Mouse (Mus musculus) heart, adult 2 months (tissue): ENCODE measurements around the gene Six2. TPM values are rescaled to one million over a fixed set of nuclear protein-coding genes. Genes with fewer than 3 reads are reported as not detected.

Experiments
- DNase-seq, 2 experiments: peaks; one replicate each; pipeline ENCODE4 v3.0.0; 2021
- H3K27ac ChIP-seq: fragments of 200-600 bp; 2 replicates; pipeline ENCODE4 v1.8.1; 2022
- H3K27me3 ChIP-seq: fragments of 200-500 bp; 2 replicates; pipeline ENCODE4 v1.6.1; 2012; ENCODE audit warnings: mild to moderate bottlenecking, low read length, inconsistent platforms, mixed read lengths; ENCODE audit not compliant: control insufficient read depth, insufficient read depth
- H3K36me3 ChIP-seq: fragments of 200-500 bp; 2 replicates; pipeline ENCODE4 v1.6.1; 2012; ENCODE audit warnings: low read length, inconsistent platforms; ENCODE audit not compliant: control insufficient read depth, insufficient read depth
- H3K4me1 ChIP-seq: fragments of 200-500 bp; 2 replicates; pipeline ENCODE4 v1.6.1; 2011; ENCODE audit warnings: low read length; ENCODE audit not compliant: control insufficient read depth, insufficient read depth
- H3K4me3 ChIP-seq: fragments of 200-600 bp; 2 replicates; pipeline ENCODE4 v1.8.1; 2022
- H3K79me2 ChIP-seq: fragments of 200-500 bp; replicated peaks from 2 replicates; pipeline ENCODE4 v1.6.1; 2012; ENCODE audit warnings: mild to moderate bottlenecking, inconsistent platforms, low read length, moderate library complexity, mixed read lengths; ENCODE audit not compliant: control insufficient read depth, insufficient read depth
- H3K9ac ChIP-seq: fragments of 200-500 bp; 2 replicates; pipeline ENCODE4 v1.6.1; 2012; ENCODE audit warnings: low read depth, mild to moderate bottlenecking, control low read depth, inconsistent platforms, low read length, mixed read lengths
- CTCF ChIP-seq: fragments of 200-600 bp; IDR thresholded peaks from 2 replicates; pipeline ENCODE4 v1.8.1; 2022; ENCODE audit warnings: antibody characterized with exemption, mild to moderate bottlenecking, moderate library complexity
- EP300 ChIP-seq: fragments of 200-500 bp; IDR thresholded peaks from 2 replicates; pipeline ENCODE4 v1.6.1; 2011; ENCODE audit warnings: low read depth, low read length, control low read depth; ENCODE audit not compliant: insufficient read depth
- POLR2A ChIP-seq: fragments of 200-500 bp; IDR thresholded peaks from 2 replicates; pipeline ENCODE4 v1.6.1; 2011; ENCODE audit warnings: mild to moderate bottlenecking, low read depth, low read length, control low read depth; ENCODE audit not compliant: insufficient read depth
- WGBS: fragments of 180-500 bp; shearing (Covaris S2); methylation state at CpG from one replicate; pipeline ENCODE4 v1.1.7; 2018; 5-methylcytosine and 5-hydroxymethylcytosine counted together
- intact Hi-C: fragments of 180-260 bp; cut with DNase I; formaldehyde crosslinking; loops from one replicate; pipeline ENCODE4 v1.15.1; 2025
- polyA plus RNA-seq: library from polyadenylated mRNA; depleted of rRNA; stranded (reverse); fragments of >200 nt; gene quantifications from 2 replicates; pipeline ENCODE4 v1.2.3, GENCODE M21; 2012
- total RNA-seq, 2 experiments: library from RNA; stranded (reverse); gene quantifications; 2 replicates each; pipeline ENCODE4 v1.2.3; 2021

Six2 gene
- total and polyA plus RNA-seq, 3 experiments: 0.35 to 0.43 TPM; not detected in 1

GRCm38 (mm10) chr17:85680116-85680850, 7.8 kb downstream of the Six2 start:
- TF ChIP-seq CTCF (no peak), POLR2A (no peak), EP300 (no peak)
- 5% methylated on average over 21 of the region's 21 CpGs for WGBS
- no peaks in the 10 kb centered on the region for H3K79me2 ChIP-seq
- no peak overlapping the region for H3K27ac ChIP-seq
- no peak for DNase-seq
- no peaks in the 10 kb centered on the region for H3K36me3 ChIP-seq
- peaks cover 27% of the 10 kb centered on the region for H3K27me3 ChIP-seq
- peak overlapping the region; percentile 18; the same call in 1 of the 2 replicates for H3K4me3 ChIP-seq
- H3K9ac ChIP-seq: no peak overlapping the region
- H3K4me1 ChIP-seq: peaks cover 2% of the 10 kb centered on the region; the same call in 1 of the 2 replicates
- intact Hi-C loops: no loop called here

GRCm38 (mm10) chr17:85679651-85680050, 8.4 kb downstream of the Six2 start:
- Histone ChIP-seq H3K79me2 (no peaks in the 10 kb centered on the region), H3K27ac (no peak overlapping the region), H3K27me3 (peaks cover 22% of the 10 kb centered on the region), H3K36me3 (no peaks in the 10 kb centered on the region), H3K4me3 (peak overlapping the region; percentile 18; the same call in 1 of the 2 replicates), H3K4me1 (peaks cover 2% of the 10 kb centered on the region; the same call in 1 of the 2 replicates), H3K9ac (no peak overlapping the region)
- peak; percentile 56 for TF ChIP-seq CTCF
- no peak for TF ChIP-seq EP300
- WGBS: 3% methylated on average over 15 of the region's 15 CpGs
- no peak for DNase-seq
- intact Hi-C loops: no loop called here

- no peaks in the 10 kb centered on the region for H3K4me1 ChIP-seq
- TF ChIP-seq CTCF (peak; percentile 82), EP300 (no peak)
- H3K27me3 ChIP-seq: no peaks in the 10 kb centered on the region; the same call in 1 of the 2 replicates
- H3K79me2 ChIP-seq: no peaks in the 10 kb centered on the region
- 3% methylated on average over 20 of the region's 20 CpGs for WGBS
- H3K36me3 ChIP-seq: no peaks in the 10 kb centered on the region
- no peak overlapping the region for H3K27ac ChIP-seq
- intact Hi-C loops: loop anchor here (1.0 kb wide), 1 partner anchor 399 kb away; no protein-coding TSS in a partner anchor
- peak; percentile 49 to 65 for DNase-seq
- H3K4me3 ChIP-seq: no peak overlapping the region
- H3K9ac ChIP-seq: no peak overlapping the region
These were observed 23.3 kb downstream of the Six2 start for GRCm38 (mm10) chr17:85664618-85665320.

GRCm38 (mm10) chr17:85664202-85664601, 23.9 kb downstream of the Six2 start:
- Histone ChIP-seq H3K4me3 (no peak overlapping the region), H3K27me3 (no peaks in the 10 kb centered on the region; the same call in 1 of the 2 replicates), H3K9ac (no peak overlapping the region), H3K27ac (no peak overlapping the region), H3K79me2 (no peaks in the 10 kb centered on the region), H3K4me1 (no peaks in the 10 kb centered on the region), H3K36me3 (no peaks in the 10 kb centered on the region)
- TF ChIP-seq CTCF (no peak), EP300 (no peak), POLR2A (no peak)
- intact Hi-C loops: no loop called here
- DNase-seq: no peak
- WGBS: 29% methylated on average over 2 of the region's 2 CpGs

GRCm38 (mm10) chr17:85661521-85661920, 26.6 kb downstream of the Six2 start:
- Histone ChIP-seq H3K27me3 (no peaks in the 10 kb centered on the region; the same call in 1 of the 2 replicates), H3K4me3 (no peak overlapping the region), H3K79me2 (no peaks in the 10 kb centered on the region), H3K27ac (no peak overlapping the region), H3K36me3 (no peaks in the 10 kb centered on the region), H3K4me1 (no peaks in the 10 kb centered on the region), H3K9ac (no peak overlapping the region)
- intact Hi-C loops: no loop called here
- DNase-seq: no peak
- WGBS: 52% methylated on average over 5 of the region's 5 CpGs
- TF ChIP-seq CTCF (no peak), EP300 (no peak), POLR2A (no peak)

GRCm38 (mm10) chr17:85660016-85660415, 28.1 kb downstream of the Six2 start:
- intact Hi-C loops: no loop called here

More at GRCm38 (mm10) chr17:85660016-85660415, 28.1 kb downstream of the Six2 start:
- H3K4me1 ChIP-seq: no peaks in the 10 kb centered on the region
- DNase-seq: no peak
- no peaks in the 10 kb centered on the region; the same call in 1 of the 2 replicates for H3K27me3 ChIP-seq
- no peak overlapping the region for H3K4me3 ChIP-seq
- WGBS: 43% methylated on average over 1 of the region's 1 CpGs
- no peak overlapping the region for H3K9ac ChIP-seq
- H3K79me2 ChIP-seq: no peaks in the 10 kb centered on the region
- H3K36me3 ChIP-seq: no peaks in the 10 kb centered on the region
- H3K27ac ChIP-seq: no peak overlapping the region
- TF ChIP-seq EP300 (no peak), CTCF (no peak), POLR2A (no peak)
